In the genomic region with DNA sequence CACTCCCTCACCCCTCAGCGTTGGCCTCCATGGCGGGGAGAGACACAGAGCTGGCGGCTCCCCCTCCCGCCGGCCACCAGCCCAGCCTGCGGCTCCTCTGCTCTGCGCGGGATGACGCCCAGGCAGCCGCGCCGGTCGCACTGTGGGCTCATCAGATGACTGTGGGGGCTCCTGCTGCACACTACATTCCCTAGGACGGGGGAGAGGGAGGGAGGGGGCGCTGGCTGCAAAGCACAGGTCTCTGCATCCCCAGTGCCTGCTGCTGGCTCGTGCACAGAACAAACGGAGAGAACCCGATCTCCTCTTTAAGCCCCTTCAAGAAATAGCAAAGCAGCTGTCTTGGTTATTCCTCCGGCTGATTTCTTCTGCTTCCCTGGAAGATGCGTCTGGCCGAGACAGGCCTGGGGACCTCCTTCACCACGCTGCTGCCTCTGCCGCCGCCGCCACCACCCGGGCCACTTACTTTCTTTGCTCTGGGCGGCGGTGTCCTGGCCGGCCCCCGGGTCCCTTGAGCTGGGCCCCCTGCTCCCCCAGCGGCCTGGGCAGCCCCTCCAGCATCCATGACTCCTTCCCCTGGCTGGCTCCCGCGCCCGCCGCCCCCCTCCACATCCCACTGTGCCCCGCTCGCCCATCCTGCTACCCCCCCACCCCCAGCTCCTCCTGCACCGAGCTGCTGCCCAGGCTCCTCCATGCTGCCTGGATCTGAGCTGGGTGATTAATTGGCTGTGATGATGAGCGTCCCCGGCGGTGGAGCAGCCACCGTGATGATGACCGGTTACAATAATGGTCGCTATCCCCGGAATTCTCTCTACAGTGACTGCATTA, we compare ENCODE assay signal across 8 mouse cellular contexts.
DNase-seq lines count a peak whose midpoint lies in the region; ATAC-seq and TF ChIP-seq lines count a peak whose summit lies in the region.

No protein-coding gene starts in this region.

- 1% methylated on average over 40 of the region's 45 CpGs for WGBS in kidney, embryonic 14.5 days
- under 1% methylated on average over 42 of the region's 45 CpGs for WGBS in heart, embryonic 13.5 days
- WGBS in midbrain, postnatal 0 days: under 1% methylated on average over 40 of the region's 45 CpGs

- no peaks in the 10 kb centered on the region for H3K9me3 ChIP-seq in kidney, embryonic 14.5 days (ENCODE audit: control insufficient read depth, low read length)
- no peaks in the 10 kb centered on the region for H3K9me3 ChIP-seq in heart, embryonic 13.5 days
- no peaks in the 10 kb centered on the region for H3K9me3 ChIP-seq in midbrain, postnatal 0 days (ENCODE audit: low read length)

- H3K4me2 ChIP-seq in kidney, embryonic 14.5 days (replicated peaks; ENCODE audit: low read depth, low read length): peak overlapping the region; percentile 85
- peak overlapping the region; percentile 72 for H3K4me2 ChIP-seq in heart, embryonic 13.5 days
- peak overlapping the region; percentile 75 for H3K4me2 ChIP-seq in midbrain, postnatal 0 days (ENCODE audit: low read depth, low read length, poor library complexity, severe bottlenecking)

- H3K4me1 ChIP-seq in kidney, embryonic 14.5 days (ENCODE audit: control insufficient read depth, insufficient read depth, low read length): 0 out of 2 replicates have a peak, but pooled peaks cover 6% of the 10 kb centered on the region
- peaks cover 10% of the 10 kb centered on the region; the same call in 1 of the 2 replicates for H3K4me1 ChIP-seq in heart, embryonic 13.5 days
- H3K4me1 ChIP-seq in midbrain, postnatal 0 days (ENCODE audit: insufficient read depth, low read length): peaks cover 33% of the 10 kb centered on the region

- no peaks in the 10 kb centered on the region for H3K27me3 ChIP-seq in kidney, embryonic 14.5 days (ENCODE audit: control insufficient read depth, insufficient read depth, low read length)
- H3K27me3 ChIP-seq in heart, embryonic 13.5 days (replicated peaks): peaks cover 70% of the 10 kb centered on the region
- H3K27me3 ChIP-seq in midbrain, postnatal 0 days (ENCODE audit: insufficient read depth, low read length): no peaks in the 10 kb centered on the region

- H3K27ac ChIP-seq in kidney, embryonic 14.5 days (ENCODE audit: low read depth, low read length): no peak overlapping the region
- H3K27ac ChIP-seq in heart, embryonic 13.5 days (replicated peaks): no peak overlapping the region
- H3K27ac ChIP-seq in midbrain, postnatal 0 days (ENCODE audit: low read depth, low read length): peak overlapping the region; percentile 83

- no peaks in the 10 kb centered on the region for H3K36me3 ChIP-seq in kidney, embryonic 14.5 days (ENCODE audit: control insufficient read depth, insufficient read depth, low read length)
- H3K36me3 ChIP-seq in heart, embryonic 13.5 days: no peaks in the 10 kb centered on the region
- H3K36me3 ChIP-seq in midbrain, postnatal 0 days (ENCODE audit: insufficient read depth, low read length): 0 out of 2 replicates have a peak, but pooled peaks cover 3% of the 10 kb centered on the region

- peak; percentile 23; the same call in 1 of the 2 replicates for TF ChIP-seq CTCF in midbrain, postnatal 0 days (IDR thresholded peaks at IDR 0.05)

- peak overlapping the region; percentile 41 for H3K4me3 ChIP-seq in kidney, embryonic 14.5 days (ENCODE audit: low read length)
- H3K4me3 ChIP-seq in heart, embryonic 13.5 days: peak overlapping the region; percentile 48
- H3K4me3 ChIP-seq in midbrain, postnatal 0 days (ENCODE audit: low read depth, low read length): peak overlapping the region; percentile 57

- peak; percentile 81 for ATAC-seq in kidney, embryonic 14.5 days (ENCODE audit: low FRiP score, low TSS enrichment)
- no peak for ATAC-seq in heart, embryonic 13.5 days (ENCODE audit: extremely low read depth, insufficient number of reproducible peaks, low FRiP score, low TSS enrichment)
- ATAC-seq in midbrain, postnatal 0 days (ENCODE audit: low FRiP score): peak; percentile 87
- ATAC-seq in megakaryocyte-erythroid progenitor cell, adult 5-6 weeks (replicated peaks; ENCODE audit: low FRiP score, low TSS enrichment, poor library complexity, severe bottlenecking): no peak

- peak overlapping the region; percentile 44; the same call in 1 of the 2 replicates for H3K9ac ChIP-seq in kidney, embryonic 14.5 days (ENCODE audit: low read depth, low read length)
- peak overlapping the region; percentile 69 for H3K9ac ChIP-seq in heart, embryonic 13.5 days
- H3K9ac ChIP-seq in midbrain, postnatal 0 days (replicated peaks; ENCODE audit: low read length, poor library complexity, severe bottlenecking): peak overlapping the region; percentile 80

- DNase-seq in kidney, postnatal 36 days: no peak
- peak; percentile 74 for DNase-seq in embryo, embryonic 10.5 days (ENCODE audit: low spot score)
- peak; percentile 43 to 74 for DNase-seq in left cerebral cortex, adult 8-10 months (ENCODE audit: low spot score in 2 of 2)
- DNase-seq in midbrain, postnatal 0 days (ENCODE audit: low spot score): peak; percentile 77
- DNase-seq in thymus, postnatal 14 days: no peak

Comparison
In these comparisons a context has a peak if more than half of its experiments do, and no peak if none do; other contexts are left out.
1. ATAC-seq: peak in kidney, embryonic 14.5 days (single experiment) and midbrain, postnatal 0 days (single experiment); none in heart, embryonic 13.5 days (single experiment) and megakaryocyte-erythroid progenitor cell, adult 5-6 weeks (single experiment).
2. DNase-seq: peak in embryo, embryonic 10.5 days (single experiment), left cerebral cortex, adult 8-10 months (2 of 2) and midbrain, postnatal 0 days (single experiment); none in kidney, postnatal 36 days (0 of 2) and thymus, postnatal 14 days (single experiment).
3. Peak in every context shown above with its lines, with median percentiles within 50 percentile points of each other: H3K4me2 ChIP-seq, H3K4me3 ChIP-seq and H3K9ac ChIP-seq.